Mouse (Mus musculus) limb, embryonic 13.5 days (tissue): ENCODE results near the gene Cd38. TPM values are rescaled to one million over a fixed set of nuclear protein-coding genes. Genes with fewer than 3 reads are reported as not detected.

Experiments
- ATAC-seq: fragments of 200-750 bp; cut with Nextera tagmentation; 2 replicates; pipeline ENCODE4 v1.8.0; 2017; ENCODE audit warnings: low read depth, moderate number of reproducible peaks, moderate TSS enrichment; ENCODE audit not compliant: low FRiP score
- H3K27ac ChIP-seq: fragments of 300-500 bp; sonication (generic); 2 replicates; pipeline ENCODE4 v1.5.1; 2015; ENCODE audit warnings: inconsistent platforms, mild to moderate bottlenecking, moderate library complexity
- H3K27me3 ChIP-seq: fragments of 300-500 bp; sonication (generic); 2 replicates; pipeline ENCODE4 v1.6.1; 2015; ENCODE audit warnings: mild to moderate bottlenecking, inconsistent platforms
- H3K36me3 ChIP-seq: fragments of 300-500 bp; sonication (generic); 2 replicates; pipeline ENCODE4 v1.6.1; 2015; ENCODE audit warnings: inconsistent platforms, mild to moderate bottlenecking, moderate library complexity
- H3K4me1 ChIP-seq: fragments of 300-500 bp; sonication (generic); 2 replicates; pipeline ENCODE4 v1.6.1; 2015; ENCODE audit warnings: inconsistent platforms
- H3K4me2 ChIP-seq: fragments of 300-500 bp; sonication (generic); replicated peaks from 2 replicates; pipeline ENCODE4 v1.6.1; 2015; ENCODE audit warnings: inconsistent platforms, mild to moderate bottlenecking, moderate library complexity
- H3K4me3 ChIP-seq: fragments of 300-500 bp; sonication (generic); 2 replicates; pipeline ENCODE4 v1.5.1; 2015; ENCODE audit warnings: moderate library complexity, mild to moderate bottlenecking, inconsistent platforms
- H3K9ac ChIP-seq: fragments of 300-500 bp; sonication (generic); 2 replicates; pipeline ENCODE4 v1.6.1; 2015; ENCODE audit warnings: mild to moderate bottlenecking, inconsistent platforms
- H3K9me3 ChIP-seq: fragments of 300-500 bp; sonication (generic); 2 replicates; pipeline ENCODE4 v1.6.1; 2016; ENCODE audit warnings: inconsistent platforms
- WGBS: fragments of 180-500 bp; shearing (Covaris S2); methylation state at CpG from one replicate; pipeline ENCODE4 v1.1.7; 2015; 5-methylcytosine and 5-hydroxymethylcytosine counted together
- polyA plus RNA-seq: library from polyadenylated mRNA; unstranded; fragments of >200 nt; fragmentation: Nextera tagmentation; extraction: Ambion mirVana; gene quantifications from 2 replicates; pipeline ENCODE4 v1.2.1, GENCODE M21; 2015

Cd38 gene
- polyA plus RNA-seq, 1 experiment from 2014 or later, result 10.0 TPM

- WGBS, result 79% methylated on average over 5 of the region's 5 CpGs
These were observed 26.4 kb upstream of the Cd38 start for GRCm38 (mm10) chr5:43842011-43842285.

GRCm38 (mm10) chr5:43842576-43843155 lies 25.7 kb upstream of the Cd38 start:
- no peak overlapping the region for H3K9ac ChIP-seq
- H3K27ac ChIP-seq, result no peak overlapping the region
- 68% methylated on average over 3 of the region's 3 CpGs for WGBS
- no peak overlapping the region for H3K4me3 ChIP-seq
- peaks cover 6% of the 10 kb centered on the region; the same call in 1 of the 2 replicates for H3K9me3 ChIP-seq
- 0 out of 2 replicates have a peak, but pooled peaks cover 4% of the 10 kb centered on the region for H3K4me1 ChIP-seq
- H3K4me2 ChIP-seq, result no peak overlapping the region
- no peaks in the 10 kb centered on the region for H3K36me3 ChIP-seq
- no peaks in the 10 kb centered on the region for H3K27me3 ChIP-seq
- ATAC-seq, result no peak

More at GRCm38 (mm10) chr5:43842011-43842285, 26.4 kb upstream of the Cd38 start:
- H3K4me1 ChIP-seq, result 0 out of 2 replicates have a peak, but pooled peaks cover 4% of the 10 kb centered on the region
- ATAC-seq, result no peak
- no peak overlapping the region for H3K4me2 ChIP-seq
- H3K9me3 ChIP-seq, result peaks cover 6% of the 10 kb centered on the region; the same call in 1 of the 2 replicates
- H3K36me3 ChIP-seq, result no peaks in the 10 kb centered on the region
- no peak overlapping the region for H3K9ac ChIP-seq
- no peak overlapping the region for H3K4me3 ChIP-seq
- H3K27me3 ChIP-seq, result no peaks in the 10 kb centered on the region
- no peak overlapping the region for H3K27ac ChIP-seq

- no peak for ATAC-seq
- H3K4me3 ChIP-seq, result no peak overlapping the region
- H3K4me2 ChIP-seq, result no peak overlapping the region
- H3K27ac ChIP-seq, result no peak overlapping the region
- peaks cover 6% of the 10 kb centered on the region; the same call in 1 of the 2 replicates for H3K9me3 ChIP-seq
- H3K36me3 ChIP-seq, result no peaks in the 10 kb centered on the region
- 0 out of 2 replicates have a peak, but pooled peaks cover 4% of the 10 kb centered on the region for H3K4me1 ChIP-seq
- no peak overlapping the region for H3K9ac ChIP-seq
- no peaks in the 10 kb centered on the region for H3K27me3 ChIP-seq
- WGBS, result 90% methylated on average over 5 of the region's 5 CpGs
These were observed 23.3 kb upstream of the Cd38 start for GRCm38 (mm10) chr5:43845083-43845482.

GRCm38 (mm10) chr5:43845646-43846045 lies 22.7 kb upstream of the Cd38 start:
- no peak overlapping the region for H3K9ac ChIP-seq
- H3K27me3 ChIP-seq, result no peaks in the 10 kb centered on the region
- H3K4me3 ChIP-seq, result no peak overlapping the region
- 62% methylated on average over 1 of the region's 1 CpGs for WGBS
- H3K36me3 ChIP-seq, result no peaks in the 10 kb centered on the region
- ATAC-seq, result no peak
- no peak overlapping the region for H3K4me2 ChIP-seq
- H3K9me3 ChIP-seq, result peaks cover 6% of the 10 kb centered on the region; the same call in 1 of the 2 replicates
- H3K4me1 ChIP-seq, result 0 out of 2 replicates have a peak, but pooled peaks cover 4% of the 10 kb centered on the region
- H3K27ac ChIP-seq, result no peak overlapping the region

GRCm38 (mm10) chr5:43846227-43846626 lies 22.1 kb upstream of the Cd38 start:
- Histone ChIP-seq H3K9me3 (peaks cover 6% of the 10 kb centered on the region; the same call in 1 of the 2 replicates), H3K36me3 (no peaks in the 10 kb centered on the region), H3K4me2 (no peak overlapping the region), H3K27me3 (no peaks in the 10 kb centered on the region), H3K4me3 (no peak overlapping the region), H3K4me1 (0 out of 2 replicates have a peak, but pooled peaks cover 4% of the 10 kb centered on the region), H3K27ac (no peak overlapping the region), H3K9ac (no peak overlapping the region)
- 28% methylated on average over 2 of the region's 2 CpGs for WGBS
- ATAC-seq, result no peak

- Histone ChIP-seq H3K4me1 (0 out of 2 replicates have a peak, but pooled peaks cover 4% of the 10 kb centered on the region), H3K9me3 (peaks cover 6% of the 10 kb centered on the region; the same call in 1 of the 2 replicates), H3K27ac (no peak overlapping the region), H3K9ac (no peak overlapping the region), H3K4me2 (no peak overlapping the region), H3K36me3 (no peaks in the 10 kb centered on the region), H3K27me3 (no peaks in the 10 kb centered on the region), H3K4me3 (no peak overlapping the region)
- ATAC-seq, result no peak
These were observed 20.8 kb upstream of the Cd38 start for GRCm38 (mm10) chr5:43847555-43847954.

GRCm38 (mm10) chr5:43848275-43848674 lies 20.1 kb upstream of the Cd38 start:
- Histone ChIP-seq H3K36me3 (no peaks in the 10 kb centered on the region), H3K9me3 (peaks cover 6% of the 10 kb centered on the region; the same call in 1 of the 2 replicates), H3K4me1 (0 out of 2 replicates have a peak, but pooled peaks cover 4% of the 10 kb centered on the region), H3K4me3 (no peak overlapping the region), H3K9ac (no peak overlapping the region), H3K4me2 (no peak overlapping the region), H3K27me3 (no peaks in the 10 kb centered on the region), H3K27ac (no peak overlapping the region)
- no peak for ATAC-seq
- WGBS, result 90% methylated on average over 3 of the region's 3 CpGs

- H3K9me3 ChIP-seq, result no peaks in the 10 kb centered on the region
- H3K4me3 ChIP-seq, result no peak overlapping the region
- no peaks in the 10 kb centered on the region for H3K36me3 ChIP-seq
- H3K27me3 ChIP-seq, result no peaks in the 10 kb centered on the region
- H3K4me2 ChIP-seq, result no peak overlapping the region
- 73% methylated on average over 11 of the region's 11 CpGs for WGBS
- no peaks in the 10 kb centered on the region for H3K4me1 ChIP-seq
- H3K9ac ChIP-seq, result no peak overlapping the region
- H3K27ac ChIP-seq, result no peak overlapping the region
- no peak for ATAC-seq
These were observed 15.1 kb upstream of the Cd38 start for GRCm38 (mm10) chr5:43853096-43853867.

GRCm38 (mm10) chr5:43853868-43854488 lies 14.4 kb upstream of the Cd38 start:
- Histone ChIP-seq H3K4me3 (no peak overlapping the region), H3K9me3 (no peaks in the 10 kb centered on the region), H3K27me3 (no peaks in the 10 kb centered on the region), H3K4me2 (no peak overlapping the region), H3K9ac (no peak overlapping the region), H3K36me3 (no peaks in the 10 kb centered on the region), H3K27ac (no peak overlapping the region), H3K4me1 (no peaks in the 10 kb centered on the region)
- 83% methylated on average over 7 of the region's 7 CpGs for whole genome bisulfite sequencing
- no peak for ATAC-seq

- no peak for ATAC-seq
- no peaks in the 10 kb centered on the region for H3K36me3 ChIP-seq
- H3K27ac ChIP-seq, result no peak overlapping the region
- no peaks in the 10 kb centered on the region for H3K9me3 ChIP-seq
- no peak overlapping the region for H3K4me3 ChIP-seq
- H3K27me3 ChIP-seq, result no peaks in the 10 kb centered on the region
- H3K4me2 ChIP-seq, result no peak overlapping the region
- no peaks in the 10 kb centered on the region for H3K4me1 ChIP-seq
- WGBS, result 71% methylated on average over 2 of the region's 2 CpGs
- H3K9ac ChIP-seq, result no peak overlapping the region
These were observed 12.6 kb upstream of the Cd38 start for GRCm38 (mm10) chr5:43855769-43856168.

- 85% methylated on average over 8 of the region's 8 CpGs for WGBS
- H3K27me3 ChIP-seq, result no peaks in the 10 kb centered on the region
These were observed 8.7 kb upstream of the Cd38 start for GRCm38 (mm10) chr5:43859663-43860062.

GRCm38 (mm10) chr5:43860096-43860495 lies 8.3 kb upstream of the Cd38 start:
- H3K9me3 ChIP-seq, result no peaks in the 10 kb centered on the region
- ATAC-seq, result no peak
- no peaks in the 10 kb centered on the region for H3K36me3 ChIP-seq
- H3K27ac ChIP-seq, result no peak overlapping the region
- no peak overlapping the region for H3K4me3 ChIP-seq
- H3K4me2 ChIP-seq, result no peak overlapping the region
- 83% methylated on average over 5 of the region's 5 CpGs for WGBS
- H3K9ac ChIP-seq, result no peak overlapping the region
- H3K27me3 ChIP-seq, result no peaks in the 10 kb centered on the region
- H3K4me1 ChIP-seq, result no peaks in the 10 kb centered on the region

More at GRCm38 (mm10) chr5:43859663-43860062, 8.7 kb upstream of the Cd38 start:
- no peaks in the 10 kb centered on the region for H3K9me3 ChIP-seq
- no peak overlapping the region for H3K4me3 ChIP-seq
- ATAC-seq, result no peak
- no peak overlapping the region for H3K4me2 ChIP-seq
- no peaks in the 10 kb centered on the region for H3K4me1 ChIP-seq
- no peak overlapping the region for H3K9ac ChIP-seq
- no peak overlapping the region for H3K27ac ChIP-seq
- no peaks in the 10 kb centered on the region for H3K36me3 ChIP-seq
